In genomic region chr9:58490391-58490790, GRCm38 (mm10) we compare ENCODE assay signal across 13 mouse cellular contexts. TPM values are rescaled to one million over a fixed set of nuclear protein-coding genes. Genes with fewer than 3 reads are reported as not detected.
DNase-seq lines count a peak whose midpoint lies in the region; ATAC-seq and TF ChIP-seq lines count a peak whose summit lies in the region.
"Had no signal": no experiment of that assay in that cellular context is flagged by ENCODE, and none has a peak within 500 bp of the region (broad histone marks: within the 10 kb centered on the region; RNA-seq: fewer than 3 reads in every experiment).

No protein-coding gene starts in this region.

- TF ChIP-seq EP300 in liver, postnatal 0 days (IDR thresholded peaks at IDR 0.05; ENCODE audit: low read depth) = no peak

- no peak for TF ChIP-seq CTCF in kidney, postnatal 0 days (IDR thresholded peaks at IDR 0.05; ENCODE audit: low read depth)
- no peak for TF ChIP-seq CTCF in liver, postnatal 0 days (IDR thresholded peaks at IDR 0.05; ENCODE audit: low read depth)

- no peak overlapping the region for H3K27ac ChIP-seq in kidney, postnatal 0 days
- H3K27ac ChIP-seq in embryonic facial prominence, embryonic 13.5 days = no peak overlapping the region
- no peak overlapping the region for H3K27ac ChIP-seq in hindbrain, embryonic 16.5 days (ENCODE audit: low read depth, low read length)
- H3K27ac ChIP-seq in midbrain, embryonic 15.5 days = no peak overlapping the region
- H3K27ac ChIP-seq in liver, postnatal 0 days (ENCODE audit: low read depth) = no peak overlapping the region
- H3K27ac ChIP-seq: liver, embryonic 13.5 days had no signal

- peak overlapping the region; percentile 99; the same call in 1 of the 2 replicates for H3K4me2 ChIP-seq in kidney, postnatal 0 days (ENCODE audit: low read length)
- H3K4me2 ChIP-seq in embryonic facial prominence, embryonic 13.5 days = peak overlapping the region; percentile 93
- peak overlapping the region; percentile 95 for H3K4me2 ChIP-seq in hindbrain, embryonic 16.5 days (ENCODE audit: low read length)
- peak overlapping the region; percentile 90 for H3K4me2 ChIP-seq in midbrain, embryonic 15.5 days
- H3K4me2 ChIP-seq in liver, postnatal 0 days (ENCODE audit: low read depth, low read length) = no peak overlapping the region
- H3K4me2 ChIP-seq: liver, embryonic 13.5 days had no signal

- H3K9me3 ChIP-seq in kidney, postnatal 0 days (replicated peaks; ENCODE audit: low read length) = no peaks in the 10 kb centered on the region
- no peaks in the 10 kb centered on the region for H3K9me3 ChIP-seq in embryonic facial prominence, embryonic 13.5 days
- no peaks in the 10 kb centered on the region for H3K9me3 ChIP-seq in hindbrain, embryonic 16.5 days (ENCODE audit: control insufficient read depth, low read length)
- no peaks in the 10 kb centered on the region for H3K9me3 ChIP-seq in midbrain, embryonic 15.5 days
- H3K9me3 ChIP-seq in liver, postnatal 0 days (ENCODE audit: low read length) = no peaks in the 10 kb centered on the region
- H3K9me3 ChIP-seq: liver, embryonic 13.5 days had no signal

- ATAC-seq in kidney, postnatal 0 days (replicated peaks; ENCODE audit: low FRiP score, low read depth) = no peak
- no peak for ATAC-seq in embryonic facial prominence, embryonic 13.5 days (ENCODE audit: insufficient number of reproducible peaks, insufficient read depth, low FRiP score, low TSS enrichment, low read depth)
- ATAC-seq in hindbrain, embryonic 16.5 days = no peak
- ATAC-seq in midbrain, embryonic 15.5 days (replicated peaks) = no peak
- no peak for ATAC-seq in liver, postnatal 0 days

- intact Hi-C loops in gastrocnemius, postnatal 14 days (cut with DNase I; ENCODE audit: low total_unique reads) = no loop called here

- H3K4me1 ChIP-seq in kidney, postnatal 0 days (replicated peaks; ENCODE audit: insufficient read depth, low read length) = peaks cover 19% of the 10 kb centered on the region; the same call in 1 of the 2 replicates
- H3K4me1 ChIP-seq in embryonic facial prominence, embryonic 13.5 days = peaks cover 44% of the 10 kb centered on the region
- peaks cover 25% of the 10 kb centered on the region for H3K4me1 ChIP-seq in hindbrain, embryonic 16.5 days (ENCODE audit: control insufficient read depth, insufficient read depth, low read depth, low read length)
- H3K4me1 ChIP-seq in midbrain, embryonic 15.5 days = peaks cover 39% of the 10 kb centered on the region
- H3K4me1 ChIP-seq in liver, postnatal 0 days (ENCODE audit: insufficient read depth) = peaks cover 7% of the 10 kb centered on the region

- WGBS in kidney, postnatal 0 days = 53% methylated on average over 2 of the region's 2 CpGs
- WGBS in embryonic facial prominence, embryonic 13.5 days = 52% methylated on average over 2 of the region's 2 CpGs
- WGBS in hindbrain, embryonic 16.5 days = 61% methylated on average over 2 of the region's 2 CpGs
- whole genome bisulfite sequencing in midbrain, embryonic 15.5 days = 80% methylated on average over 2 of the region's 2 CpGs
- 51% methylated on average over 2 of the region's 2 CpGs for WGBS in liver, postnatal 0 days (ENCODE audit: insufficient replicate concordance)

- no peak overlapping the region for H3K9ac ChIP-seq in kidney, postnatal 0 days (ENCODE audit: low read depth, low read length)
- H3K9ac ChIP-seq in embryonic facial prominence, embryonic 13.5 days = peak overlapping the region; percentile 90
- H3K9ac ChIP-seq in hindbrain, embryonic 16.5 days (ENCODE audit: low read depth, low read length) = peak overlapping the region; percentile 81
- peak overlapping the region; percentile 81 for H3K9ac ChIP-seq in midbrain, embryonic 15.5 days
- no peak overlapping the region for H3K9ac ChIP-seq in liver, postnatal 0 days (replicated peaks)
- H3K9ac ChIP-seq: liver, embryonic 13.5 days had no signal

- 0 out of 2 replicates have a peak, but pooled peaks cover 5% of the 10 kb centered on the region for H3K27me3 ChIP-seq in kidney, postnatal 0 days (ENCODE audit: insufficient read depth, low read length)
- H3K27me3 ChIP-seq in embryonic facial prominence, embryonic 13.5 days = peaks cover 24% of the 10 kb centered on the region
- 0 out of 2 replicates have a peak, but pooled peaks cover 2% of the 10 kb centered on the region for H3K27me3 ChIP-seq in hindbrain, embryonic 16.5 days (replicated peaks; ENCODE audit: control insufficient read depth, insufficient read depth, low read length)
- 0 out of 2 replicates have a peak, but pooled peaks cover 4% of the 10 kb centered on the region for H3K27me3 ChIP-seq in midbrain, embryonic 15.5 days (replicated peaks)
- H3K27me3 ChIP-seq in liver, postnatal 0 days (ENCODE audit: insufficient read depth, low read length) = peaks cover 55% of the 10 kb centered on the region

- DNase-seq in kidney, postnatal 0 days (ENCODE audit: low spot score) = no peak
- no peak for DNase-seq in kidney, adult 9 months
- no peak for DNase-seq in left cerebral cortex, adult 8-10 months (ENCODE audit: low spot score in 2 of 2)
- DNase-seq in liver, postnatal 0 days = no peak
- DNase-seq in gastrocnemius, postnatal 14 days = no peak
- DNase-seq: kidney, postnatal 36 days; liver, embryonic 13.5 days; right cerebral cortex, postnatal 4 days; thymus, adult 18-20 months had no signal

- no peak overlapping the region for H3K4me3 ChIP-seq in kidney, postnatal 0 days (replicated peaks; ENCODE audit: low read depth, low read length)
- peak overlapping the region; percentile 76; the same call in 1 of the 2 replicates for H3K4me3 ChIP-seq in embryonic facial prominence, embryonic 13.5 days
- peak overlapping the region; percentile 81 for H3K4me3 ChIP-seq in hindbrain, embryonic 16.5 days (ENCODE audit: low read length)
- H3K4me3 ChIP-seq in midbrain, embryonic 15.5 days = peak overlapping the region; percentile 70
- H3K4me3 ChIP-seq in liver, postnatal 0 days (ENCODE audit: low read depth, low read length) = no peak overlapping the region
- H3K4me3 ChIP-seq: liver, embryonic 13.5 days had no signal

- no peaks in the 10 kb centered on the region for H3K36me3 ChIP-seq in kidney, postnatal 0 days (ENCODE audit: insufficient read depth, low read length)
- peaks cover 10% of the 10 kb centered on the region for H3K36me3 ChIP-seq in embryonic facial prominence, embryonic 13.5 days
- H3K36me3 ChIP-seq in hindbrain, embryonic 16.5 days (ENCODE audit: control insufficient read depth, insufficient read depth, low read length) = no peaks in the 10 kb centered on the region
- H3K36me3 ChIP-seq in midbrain, embryonic 15.5 days (replicated peaks) = no peaks in the 10 kb centered on the region; the same call in 1 of the 2 replicates
- no peaks in the 10 kb centered on the region for H3K36me3 ChIP-seq in liver, postnatal 0 days (replicated peaks; ENCODE audit: insufficient read depth, low read length)
- H3K36me3 ChIP-seq: liver, embryonic 13.5 days had no signal

RNA-seq across cellular contexts. Expression of gene Insyn1, which starts 2.0 kb away (rescaled TPM):
- polyA plus RNA-seq in kidney, postnatal 0 days (2015; fragmentation: Nextera tagmentation; extraction: Ambion mirVana) = 0.89 and 1.4 TPM in 2 replicates
- 3.6 and 5.1 TPM in 2 replicates for polyA plus RNA-seq in embryonic facial prominence, embryonic 13.5 days (2015; fragmentation: Nextera tagmentation; extraction: Ambion mirVana)
- polyA plus RNA-seq in hindbrain, embryonic 16.5 days (2015; fragmentation: Nextera tagmentation; extraction: Ambion mirVana) = 8.5 and 9.6 TPM in 2 replicates
- polyA plus RNA-seq in midbrain, embryonic 15.5 days (2015; fragmentation: Nextera tagmentation; extraction: Ambion mirVana) = 10.9 and 14.2 TPM in 2 replicates
- total RNA-seq in left cerebral cortex, adult 8-10 months (2022) = 100 to 1,000 TPM; 194 to 230 (median 210) TPM
- polyA plus RNA-seq in liver, postnatal 0 days (2015; fragmentation: Nextera tagmentation; extraction: Ambion mirVana) = not detected in 2 replicates
- total RNA-seq in gastrocnemius, postnatal 14 days (2021) = 1 to 10 TPM; 6.4 to 7.1 TPM
- total RNA-seq: hematopoietic stem cell, adult 5-6 weeks had no signal

Comparison
In these comparisons a context has a peak if more than half of its experiments do, and no peak if none do; other contexts are left out.
1. H3K4me3 ChIP-seq: peak in embryonic facial prominence, embryonic 13.5 days (single experiment), hindbrain, embryonic 16.5 days (single experiment) and midbrain, embryonic 15.5 days (single experiment); none in kidney, postnatal 0 days (single experiment) and liver, postnatal 0 days (single experiment).
2. H3K9ac ChIP-seq: peak in embryonic facial prominence, embryonic 13.5 days (single experiment), hindbrain, embryonic 16.5 days (single experiment) and midbrain, embryonic 15.5 days (single experiment); none in kidney, postnatal 0 days (single experiment) and liver, postnatal 0 days (single experiment).